Mouse (Mus musculus): ENCODE data around the gene Itgae.

GRCm38 (mm10) chr11:73090283-73090682, at the start of gene Itgae:
- TF ChIP-seq POLR2A (IDR thresholded peaks at IDR 0.05; ENCODE audit: borderline replicate concordance, insufficient read depth, low read length) (no peak), CTCF (IDR thresholded peaks at IDR 0.05; ENCODE audit: borderline replicate concordance, insufficient read depth, low read depth, low read length) (no peak)

Data from cerebellum, adult 2 months (tissue).